Mouse (Mus musculus) lung, postnatal 36 days (tissue): ENCODE data around the gene Eef1a1.
"Not testable (repeated sequence)": the region's sequence is repeated elsewhere in the genome, so short reads cannot be mapped to it uniquely, and the experiment has no call there.

Experiments
- DNase-seq: peaks from one replicate; pipeline ENCODE4 v3.0.0; 2022; ENCODE audit warnings: mixed read lengths

The Eef1a1 gene

GRCm38 (mm10) chr9:78488890-78489420 lies at the start of gene Eef1a1:
Gene Eef1a1 (minus strand): TSS chr9:78489151.
- peak; percentile 84 for DNase-seq

- no peak for DNase-seq
Observed at GRCm38 (mm10) chr9:78538421-78538820, 49.5 kb upstream of the Eef1a1 start.

- DNase-seq = no peak
Observed at GRCm38 (mm10) chr9:78537154-78537873, 48.4 kb upstream of the Eef1a1 start.

- no peak for DNase-seq
Observed at GRCm38 (mm10) chr9:78534606-78535005, 45.7 kb upstream of the Eef1a1 start.

GRCm38 (mm10) chr9:78533296-78533935 lies 44.5 kb upstream of the Eef1a1 start:
- peak; percentile 89 for DNase-seq

GRCm38 (mm10) chr9:78532341-78532819 lies 43.4 kb upstream of the Eef1a1 start:
- peak; percentile 59 for DNase-seq

- DNase-seq = no peak
Observed at GRCm38 (mm10) chr9:78531816-78532215, 42.9 kb upstream of the Eef1a1 start.

- DNase-seq = peak; percentile 87
Observed at GRCm38 (mm10) chr9:78527767-78528381, 38.9 kb upstream of the Eef1a1 start.

GRCm38 (mm10) chr9:78527301-78527761 lies 38.4 kb upstream of the Eef1a1 start:
- DNase-seq = peak; percentile 90

- DNase-seq = no peak
Observed at GRCm38 (mm10) chr9:78526206-78526605, 37.3 kb upstream of the Eef1a1 start.

GRCm38 (mm10) chr9:78525451-78526135 lies 36.6 kb upstream of the Eef1a1 start:
- no peak for DNase-seq

GRCm38 (mm10) chr9:78521689-78522088 lies 32.7 kb upstream of the Eef1a1 start:
- peak; percentile 61 for DNase-seq

- DNase-seq = peak; percentile 81
Observed at GRCm38 (mm10) chr9:78520780-78521601, 32.0 kb upstream of the Eef1a1 start.

GRCm38 (mm10) chr9:78520127-78520779 lies 31.3 kb upstream of the Eef1a1 start:
- DNase-seq = peak; percentile 63

GRCm38 (mm10) chr9:78517237-78517636 lies 28.3 kb upstream of the Eef1a1 start:
- not testable (repeated sequence) for DNase-seq

- DNase-seq = no peak
Observed at GRCm38 (mm10) chr9:78516125-78516524, 27.2 kb upstream of the Eef1a1 start.

GRCm38 (mm10) chr9:78514681-78515080 lies 25.7 kb upstream of the Eef1a1 start:
- DNase-seq = no peak

GRCm38 (mm10) chr9:78513776-78514500 lies 25.0 kb upstream of the Eef1a1 start:
- no peak for DNase-seq

GRCm38 (mm10) chr9:78511705-78512104 lies 22.8 kb upstream of the Eef1a1 start:
- no peak for DNase-seq

GRCm38 (mm10) chr9:78508106-78508786 lies 19.3 kb upstream of the Eef1a1 start:
- no peak for DNase-seq
